Mouse (Mus musculus): ENCODE measurements around the gene E2f6.

DNA sequence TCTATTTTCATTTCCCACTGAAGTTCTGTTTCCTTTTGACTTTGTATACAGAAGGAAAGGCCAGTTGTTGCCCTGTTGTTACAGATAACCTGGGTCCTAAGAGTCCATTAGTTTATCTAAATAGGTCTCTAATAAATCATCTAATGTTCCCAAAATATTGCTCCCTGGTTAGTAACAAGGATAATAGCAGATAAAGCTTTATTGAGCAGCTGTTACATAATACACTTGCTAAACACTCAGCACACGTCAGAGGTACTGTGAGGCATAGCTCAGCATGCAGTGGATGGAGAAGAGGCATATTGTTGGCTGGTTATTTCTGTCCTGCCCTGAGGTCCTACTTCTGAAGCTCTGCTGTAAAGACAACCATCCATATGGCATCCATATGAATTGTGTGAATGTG lies 66.9 kb downstream of the E2f6 start:
- TF ChIP-seq CTCF (IDR thresholded peaks at IDR 0.05; ENCODE audit: extremely low read depth, insufficient read depth, low read length) = no peak
- no peak for TF ChIP-seq POLR2A (IDR thresholded peaks at IDR 0.05; ENCODE audit: extremely low read depth, insufficient read depth, low read length)

All from cortical plate, adult 2 months (tissue).